Mouse (Mus musculus) central nervous system, embryonic 18 days (tissue): ENCODE measurements around the gene Itpk1. TPM values are rescaled to one million over a fixed set of nuclear protein-coding genes. Genes with fewer than 3 reads are reported as not detected.

Experiments used
- polyA plus RNA-seq: library from polyadenylated mRNA; depleted of rRNA; stranded (reverse); fragments of >200 nt; gene quantifications from 2 replicates; pipeline ENCODE4 v1.2.3, GENCODE M21; 2012; rRNA removed

Itpk1 gene
- polyA plus RNA-seq, result 37.7 and 43.1 TPM in 2 replicates

DNA sequence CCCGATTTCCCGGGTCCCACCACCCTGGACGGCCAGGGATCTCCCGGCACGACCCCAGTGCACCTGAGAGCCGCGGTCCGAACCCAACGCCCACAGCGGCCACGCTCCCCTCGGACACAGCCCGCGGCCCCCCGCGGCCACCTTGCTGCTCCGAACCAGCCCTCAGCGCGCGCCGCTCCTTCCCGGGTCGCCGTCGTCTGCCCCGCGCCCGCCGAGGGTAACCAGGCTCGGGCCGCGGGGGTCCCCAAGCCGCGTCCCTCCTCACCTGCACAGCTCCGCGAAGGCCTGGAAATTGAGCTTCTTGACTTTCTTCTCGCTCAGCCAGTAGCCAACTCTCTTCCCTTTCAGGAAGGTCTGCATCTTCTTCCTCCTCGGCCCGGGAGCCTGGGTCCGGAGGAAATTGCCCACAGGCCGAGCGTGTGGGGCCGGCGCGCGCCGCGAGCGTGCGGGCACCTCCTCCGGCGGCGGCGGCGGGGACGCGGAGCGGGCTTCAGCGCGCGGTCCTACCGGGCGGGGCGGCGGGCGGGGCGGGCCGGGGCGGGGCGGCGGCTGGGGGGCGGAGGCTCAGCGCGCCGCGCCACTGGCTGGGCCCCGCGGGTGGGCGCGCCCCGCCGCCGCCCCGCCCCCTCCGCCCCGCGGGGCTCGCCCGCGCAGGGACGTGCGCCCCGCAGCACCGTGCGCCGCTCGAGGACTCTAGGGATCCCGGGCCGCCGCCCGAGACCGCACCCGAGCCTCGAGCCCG, at the start of gene Itpk1:
TSS of gene Itpk1 (minus strand) at position 474 of the 742 bp plus-strand sequence.

DNA sequence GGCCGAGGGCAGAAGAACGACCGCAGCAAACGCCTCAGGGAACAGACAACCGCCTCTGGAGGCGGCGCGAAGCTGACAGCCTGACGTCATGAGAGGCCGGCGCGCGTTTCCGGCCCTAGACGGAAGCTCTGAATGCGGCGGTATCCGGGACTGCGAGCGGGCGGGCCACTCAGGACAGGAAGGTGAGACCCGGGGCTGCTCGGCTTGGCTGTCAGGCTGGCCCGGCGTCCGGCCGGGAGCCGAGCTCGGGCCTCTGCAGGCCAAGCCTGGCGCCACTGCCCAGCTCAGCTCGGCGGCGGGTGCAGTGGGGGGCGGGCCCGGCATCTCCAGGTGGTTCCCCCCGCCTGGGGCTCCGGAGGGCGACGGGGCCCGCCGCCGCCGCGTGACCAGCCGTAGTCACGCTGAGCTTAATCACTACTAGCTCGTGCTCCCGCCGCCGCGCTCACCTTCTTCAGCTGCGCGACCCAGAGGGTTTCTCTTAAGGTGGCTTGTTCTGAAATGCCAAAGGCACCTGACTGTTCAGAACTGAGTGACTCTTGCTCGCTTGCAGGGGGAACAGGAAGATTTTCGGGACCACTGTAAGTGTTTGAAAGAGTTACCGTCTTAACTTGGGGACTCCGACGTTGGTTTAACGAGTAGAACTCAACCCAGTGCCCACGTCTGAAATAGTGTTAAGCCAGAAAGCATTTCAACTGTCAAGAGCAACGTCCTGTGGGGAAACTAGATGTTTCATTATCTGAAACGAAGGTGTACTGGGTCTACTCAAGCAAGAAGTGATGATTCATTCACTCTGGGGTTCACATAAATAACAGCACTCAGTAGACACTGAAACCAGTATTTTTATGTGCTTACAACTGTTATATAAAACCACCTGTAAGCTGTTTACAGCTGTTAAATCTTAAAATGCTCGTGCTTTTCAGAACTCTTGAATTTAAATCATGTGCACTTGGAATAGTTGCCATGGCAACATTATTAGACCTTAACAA, 39.2 kb upstream of the Itpk1 start, which contains the start of the genes Moap1 and Tmem251:
TSS of gene Moap1 (minus strand) at position 73 of the 986 bp plus-strand sequence.
TSS of gene Tmem251 (plus strand) at position 174 of the 986 bp plus-strand sequence.

GRCm38 (mm10) chr12:102554721-102555516, 149.8 kb downstream of the Itpk1 start, which contains the start of gene Chga:
TSS of gene Chga (plus strand) at chr12:102554969.

Other genes starting within 250 kb of the Itpk1 start
- gene Golga5, start 235.8 kb downstream of the Itpk1 start, polyA plus RNA-seq, result 24.4 and 25.7 TPM in 2 replicates
- gene Chga, start 150.0 kb downstream of the Itpk1 start, polyA plus RNA-seq, result 87.8 and 93.9 TPM in 2 replicates
- 19.6 and 20.2 TPM in 2 replicates for gene Moap1, start 38.7 kb upstream of the Itpk1 start, polyA plus RNA-seq
- gene Tmem251, start 38.8 kb upstream of the Itpk1 start, polyA plus RNA-seq, result 4.4 and 5.0 TPM in 2 replicates
- gene Gm28051, start 52.8 kb upstream of the Itpk1 start, polyA plus RNA-seq, result not detected in 2 replicates
- 28.5 and 30.1 TPM in 2 replicates for gene Gon7, start 52.9 kb upstream of the Itpk1 start, polyA plus RNA-seq
- 36.2 and 37.7 TPM in 2 replicates for gene Ubr7, start 53.0 kb upstream of the Itpk1 start, polyA plus RNA-seq
- 39.1 and 41.4 TPM in 2 replicates for gene Gm20604, start 53.7 kb upstream of the Itpk1 start, polyA plus RNA-seq
- gene Btbd7, start 173.5 kb upstream of the Itpk1 start, polyA plus RNA-seq, result 19.5 and 20.4 TPM in 2 replicates
- gene Cox8c, start 194.4 kb upstream of the Itpk1 start, polyA plus RNA-seq, result not detected in 2 replicates
- 38.9 and 39.3 TPM in 2 replicates for gene Unc79, start 243.9 kb upstream of the Itpk1 start, polyA plus RNA-seq